Mouse (Mus musculus): Measurements from ENCODE around the gene Casq1. TPM values are rescaled to one million over a fixed set of nuclear protein-coding genes. Genes with fewer than 3 reads are reported as not detected.

The Casq1 gene
- polyA plus RNA-seq, 1 experiment from 2014 or later: 22.8 TPM

DNA sequence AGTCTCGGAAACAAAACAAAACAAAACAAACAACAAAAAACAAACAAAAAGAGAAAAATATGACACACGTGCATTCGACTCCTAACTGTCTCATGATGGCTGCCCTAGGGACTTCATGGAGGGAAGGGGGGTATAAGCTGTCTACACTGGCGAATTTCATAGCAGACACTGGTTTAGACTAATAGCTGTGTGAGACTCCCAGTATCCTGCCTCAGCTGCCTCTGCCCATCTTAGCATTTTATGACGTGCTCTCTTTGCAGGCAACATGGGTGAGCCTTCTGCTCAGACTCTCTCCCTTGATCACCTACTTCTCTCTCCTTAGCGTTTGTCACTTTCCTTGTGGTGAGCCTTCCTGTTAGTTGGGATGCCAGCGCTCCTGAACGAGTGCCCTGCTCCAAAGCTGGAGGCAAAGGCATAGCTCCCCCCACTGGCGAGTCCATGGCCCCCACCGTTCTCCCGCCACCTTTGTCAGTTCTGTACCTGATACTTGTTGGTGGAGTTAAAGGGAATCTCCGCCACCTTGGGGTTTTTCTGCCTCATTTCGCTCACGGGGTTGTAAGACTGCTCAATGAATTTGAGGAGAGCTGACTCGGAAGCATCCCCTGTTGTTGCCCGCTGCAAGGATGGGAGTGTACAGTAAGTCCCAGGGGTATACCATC lies 24.0 kb upstream of the Casq1 start:
- Histone ChIP-seq H3K27me3 (replicated peaks; ENCODE audit: control insufficient read depth, insufficient read depth, low read length) (peaks cover 7% of the 10 kb centered on the region; the same call in 1 of the 2 replicates), H3K4me3 (ENCODE audit: low read depth, low read length) (no peak overlapping the region), H3K27ac (ENCODE audit: low read depth, low read length) (no peak overlapping the region), H3K9me3 (ENCODE audit: control insufficient read depth) (no peaks in the 10 kb centered on the region), H3K4me1 (replicated peaks; ENCODE audit: control insufficient read depth, insufficient read depth, low read length) (no peaks in the 10 kb centered on the region), H3K9ac (ENCODE audit: low read depth, low read length) (no peak overlapping the region), H3K4me2 (replicated peaks; ENCODE audit: low read depth) (no peak overlapping the region), H3K36me3 (ENCODE audit: control insufficient read depth, insufficient read depth) (no peaks in the 10 kb centered on the region)
- WGBS: 30% methylated on average over 16 of the region's 16 CpGs
- ATAC-seq: no peak
- TF ChIP-seq CTCF (IDR thresholded peaks at IDR 0.05; ENCODE audit: low read depth): peak; percentile 50

DNA sequence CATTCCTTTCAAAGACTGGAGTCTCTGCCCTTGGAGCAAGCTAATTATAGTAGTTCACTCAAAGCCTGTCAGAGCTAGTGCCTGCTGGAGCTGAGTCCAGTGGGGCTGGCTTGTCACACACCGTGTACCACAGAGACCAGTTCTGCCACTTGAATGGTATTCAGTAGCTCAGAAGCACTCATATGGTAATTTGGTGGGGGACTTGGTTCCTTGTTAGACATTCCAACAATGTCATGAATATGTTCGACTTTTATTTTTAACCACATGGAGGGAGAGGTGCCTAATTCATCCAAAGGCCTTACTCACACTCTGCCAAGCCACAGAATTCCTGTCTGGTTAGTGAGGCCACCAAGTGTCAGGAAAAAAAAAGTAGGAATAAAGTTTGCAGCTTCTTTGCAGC lies 22.7 kb upstream of the Casq1 start:
- ATAC-seq: no peak
- 51% methylated on average over 2 of the region's 2 CpGs for WGBS
- no peak for TF ChIP-seq CTCF (IDR thresholded peaks at IDR 0.05; ENCODE audit: low read depth)
- Histone ChIP-seq H3K27ac (ENCODE audit: low read depth, low read length) (no peak overlapping the region), H3K4me2 (replicated peaks; ENCODE audit: low read depth) (no peak overlapping the region), H3K9ac (ENCODE audit: low read depth, low read length) (no peak overlapping the region), H3K4me3 (ENCODE audit: low read depth, low read length) (no peak overlapping the region), H3K27me3 (replicated peaks; ENCODE audit: control insufficient read depth, insufficient read depth, low read length) (peaks cover 7% of the 10 kb centered on the region; the same call in 1 of the 2 replicates), H3K9me3 (ENCODE audit: control insufficient read depth) (no peaks in the 10 kb centered on the region), H3K4me1 (replicated peaks; ENCODE audit: control insufficient read depth, insufficient read depth, low read length) (no peaks in the 10 kb centered on the region), H3K36me3 (ENCODE audit: control insufficient read depth, insufficient read depth) (no peaks in the 10 kb centered on the region)

DNA sequence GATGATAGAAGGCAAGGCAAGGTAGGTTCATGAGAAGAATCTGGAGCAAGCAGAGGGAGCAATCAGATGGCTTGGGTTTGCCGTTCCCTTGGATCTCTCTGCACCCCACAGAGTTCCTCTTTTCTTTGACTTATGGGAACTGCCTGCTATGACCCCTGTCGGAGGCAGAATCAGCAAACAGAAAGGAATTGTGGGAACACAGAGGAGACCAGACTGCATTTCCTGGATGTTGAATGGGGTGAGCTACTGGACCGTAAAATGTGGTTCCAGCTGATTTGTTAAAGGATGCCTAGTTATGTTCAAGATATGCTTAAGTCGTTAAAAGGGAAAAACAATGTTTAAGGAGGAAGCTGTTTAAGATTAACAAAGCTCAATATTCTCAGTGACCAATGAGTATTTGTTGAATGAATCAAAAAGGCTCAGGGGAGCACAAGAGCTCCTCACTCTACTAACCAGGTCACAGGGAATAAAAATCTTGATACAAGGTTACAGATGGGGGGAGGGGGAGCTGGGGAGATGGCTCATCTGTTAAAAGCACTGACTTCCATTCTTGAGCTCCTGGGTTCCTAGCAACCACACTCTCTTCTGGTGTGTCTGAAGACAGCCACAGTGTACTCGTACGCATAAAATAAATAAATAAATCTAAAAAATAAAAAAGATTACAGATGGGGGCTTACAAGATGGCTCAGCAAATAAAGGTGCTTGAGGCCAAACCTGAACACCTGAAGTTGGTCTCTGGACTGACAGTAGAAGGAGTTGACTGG lies 21.5 kb upstream of the Casq1 start:
- H3K4me2 ChIP-seq (replicated peaks; ENCODE audit: low read depth): no peak overlapping the region
- H3K9me3 ChIP-seq (ENCODE audit: control insufficient read depth): no peaks in the 10 kb centered on the region
- WGBS: 65% methylated on average over 6 of the region's 6 CpGs
- no peak overlapping the region for H3K9ac ChIP-seq (ENCODE audit: low read depth, low read length)
- ATAC-seq: no peak
- H3K36me3 ChIP-seq (ENCODE audit: control insufficient read depth, insufficient read depth): no peaks in the 10 kb centered on the region
- H3K27ac ChIP-seq (ENCODE audit: low read depth, low read length): no peak overlapping the region
- H3K4me1 ChIP-seq (replicated peaks; ENCODE audit: control insufficient read depth, insufficient read depth, low read length): no peaks in the 10 kb centered on the region
- peaks cover 7% of the 10 kb centered on the region; the same call in 1 of the 2 replicates for H3K27me3 ChIP-seq (replicated peaks; ENCODE audit: control insufficient read depth, insufficient read depth, low read length)
- no peak for TF ChIP-seq CTCF (IDR thresholded peaks at IDR 0.05; ENCODE audit: low read depth)
- no peak overlapping the region for H3K4me3 ChIP-seq (ENCODE audit: low read depth, low read length)

DNA sequence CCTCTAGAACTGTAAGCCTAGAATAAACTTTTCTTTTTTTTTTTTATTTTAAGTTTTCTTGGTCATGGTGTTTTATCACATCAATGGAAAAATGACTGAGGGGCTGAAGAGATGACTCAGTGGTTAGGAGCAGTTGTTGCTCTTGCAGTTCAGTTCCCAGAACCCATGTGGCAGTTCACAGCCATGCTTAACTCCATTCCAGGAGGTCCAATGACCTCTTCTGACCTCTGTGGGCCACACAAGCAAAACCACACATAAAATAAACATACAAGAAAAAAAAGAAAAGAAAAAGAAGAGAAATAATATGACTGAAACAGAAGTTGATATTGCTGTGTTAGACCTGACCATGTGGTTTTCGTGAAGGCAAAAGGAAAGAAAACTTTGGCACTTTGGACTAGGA lies 9.5 kb upstream of the Casq1 start:
- Histone ChIP-seq H3K4me1 (replicated peaks; ENCODE audit: control insufficient read depth, insufficient read depth, low read length) (no peaks in the 10 kb centered on the region), H3K27ac (ENCODE audit: low read depth, low read length) (no peak overlapping the region), H3K9me3 (ENCODE audit: control insufficient read depth) (no peaks in the 10 kb centered on the region), H3K27me3 (replicated peaks; ENCODE audit: control insufficient read depth, insufficient read depth, low read length) (no peaks in the 10 kb centered on the region), H3K36me3 (ENCODE audit: control insufficient read depth, insufficient read depth) (no peaks in the 10 kb centered on the region), H3K4me2 (replicated peaks; ENCODE audit: low read depth) (no peak overlapping the region), H3K4me3 (ENCODE audit: low read depth, low read length) (no peak overlapping the region), H3K9ac (ENCODE audit: low read depth, low read length) (no peak overlapping the region)
- no peak for ATAC-seq
- 86% methylated on average over 1 of the region's 1 CpGs for WGBS
- TF ChIP-seq CTCF (IDR thresholded peaks at IDR 0.05; ENCODE audit: low read depth): no peak

DNA sequence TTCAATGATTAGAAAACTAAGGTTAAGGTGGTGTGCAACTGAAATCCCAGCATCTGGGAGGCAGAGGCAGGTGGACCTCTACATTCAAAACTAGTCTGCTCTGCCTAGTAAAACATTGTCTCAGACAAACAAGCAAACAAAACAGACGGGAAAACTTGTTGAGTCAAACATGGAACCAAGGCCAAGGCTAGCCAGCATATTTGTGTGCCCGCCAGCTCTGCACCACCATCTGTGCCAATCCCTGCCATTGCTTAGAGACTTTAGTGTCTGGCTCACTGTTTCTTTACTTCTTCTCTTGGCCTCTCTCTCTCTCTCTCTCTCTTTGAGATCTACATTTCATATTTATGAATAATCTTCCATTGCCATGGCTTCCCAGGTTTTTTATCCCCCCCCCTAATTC lies 8.5 kb upstream of the Casq1 start:
- no peak overlapping the region for H3K4me3 ChIP-seq (ENCODE audit: low read depth, low read length)
- no peak for ATAC-seq
- H3K27me3 ChIP-seq (replicated peaks; ENCODE audit: control insufficient read depth, insufficient read depth, low read length): no peaks in the 10 kb centered on the region
- WGBS: 71% methylated on average over 2 of the region's 2 CpGs
- H3K9me3 ChIP-seq (ENCODE audit: control insufficient read depth): no peaks in the 10 kb centered on the region
- no peak for TF ChIP-seq CTCF (IDR thresholded peaks at IDR 0.05; ENCODE audit: low read depth)
- no peak overlapping the region for H3K4me2 ChIP-seq (replicated peaks; ENCODE audit: low read depth)
- H3K4me1 ChIP-seq (replicated peaks; ENCODE audit: control insufficient read depth, insufficient read depth, low read length): no peaks in the 10 kb centered on the region
- H3K36me3 ChIP-seq (ENCODE audit: control insufficient read depth, insufficient read depth): no peaks in the 10 kb centered on the region
- H3K27ac ChIP-seq (ENCODE audit: low read depth, low read length): no peak overlapping the region
- no peak overlapping the region for H3K9ac ChIP-seq (ENCODE audit: low read depth, low read length)

DNA sequence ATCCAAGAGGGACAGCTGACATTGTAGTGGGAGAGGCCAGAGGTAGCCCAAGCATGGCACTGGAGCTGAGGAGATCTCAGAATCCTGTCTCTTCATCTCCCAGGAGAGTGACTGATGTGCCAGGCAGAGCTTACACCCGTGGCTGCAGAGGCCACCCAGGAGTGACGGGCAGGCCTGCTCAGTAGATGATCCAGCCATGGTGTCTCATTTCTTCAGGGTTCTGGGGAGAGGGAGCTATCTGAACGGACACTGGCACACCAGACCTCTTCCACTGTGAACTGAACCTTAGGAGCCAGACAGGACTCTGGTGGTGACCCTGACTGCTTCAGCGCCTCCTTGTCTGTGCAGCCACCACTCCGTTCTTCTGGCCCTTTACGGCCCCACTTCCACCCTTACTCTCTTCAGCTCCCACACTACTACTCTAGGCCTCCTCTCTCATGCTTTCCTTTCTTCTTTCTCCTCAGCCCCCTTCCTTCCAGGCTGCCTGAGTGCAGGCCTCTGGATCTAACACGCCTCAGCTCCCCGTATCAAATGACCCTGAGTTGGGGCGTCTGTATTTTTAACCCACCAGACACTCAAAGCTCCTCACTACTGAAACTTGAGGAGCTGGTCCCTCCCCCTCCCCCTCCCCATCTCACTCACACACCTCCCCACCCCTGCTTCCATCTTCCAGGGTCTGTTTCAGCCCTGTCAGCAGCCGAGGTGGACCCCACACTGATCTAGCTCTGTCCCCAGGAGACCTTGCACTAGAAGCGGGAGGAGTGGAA lies 1.8 kb upstream of the Casq1 start:
- no peaks in the 10 kb centered on the region for H3K9me3 ChIP-seq (ENCODE audit: control insufficient read depth)
- TF ChIP-seq CTCF (IDR thresholded peaks at IDR 0.05; ENCODE audit: low read depth): no peak
- no peak overlapping the region for H3K4me2 ChIP-seq (replicated peaks; ENCODE audit: low read depth)
- WGBS: 64% methylated on average over 11 of the region's 11 CpGs
- H3K27me3 ChIP-seq (replicated peaks; ENCODE audit: control insufficient read depth, insufficient read depth, low read length): no peaks in the 10 kb centered on the region
- H3K4me1 ChIP-seq (replicated peaks; ENCODE audit: control insufficient read depth, insufficient read depth, low read length): no peaks in the 10 kb centered on the region; the same call in 1 of the 2 replicates
- H3K27ac ChIP-seq (ENCODE audit: low read depth, low read length): no peak overlapping the region
- no peaks in the 10 kb centered on the region for H3K36me3 ChIP-seq (ENCODE audit: control insufficient read depth, insufficient read depth)
- no peak overlapping the region for H3K9ac ChIP-seq (ENCODE audit: low read depth, low read length)
- no peak for ATAC-seq
- no peak overlapping the region for H3K4me3 ChIP-seq (ENCODE audit: low read depth, low read length)
